In the genomic region with DNA sequence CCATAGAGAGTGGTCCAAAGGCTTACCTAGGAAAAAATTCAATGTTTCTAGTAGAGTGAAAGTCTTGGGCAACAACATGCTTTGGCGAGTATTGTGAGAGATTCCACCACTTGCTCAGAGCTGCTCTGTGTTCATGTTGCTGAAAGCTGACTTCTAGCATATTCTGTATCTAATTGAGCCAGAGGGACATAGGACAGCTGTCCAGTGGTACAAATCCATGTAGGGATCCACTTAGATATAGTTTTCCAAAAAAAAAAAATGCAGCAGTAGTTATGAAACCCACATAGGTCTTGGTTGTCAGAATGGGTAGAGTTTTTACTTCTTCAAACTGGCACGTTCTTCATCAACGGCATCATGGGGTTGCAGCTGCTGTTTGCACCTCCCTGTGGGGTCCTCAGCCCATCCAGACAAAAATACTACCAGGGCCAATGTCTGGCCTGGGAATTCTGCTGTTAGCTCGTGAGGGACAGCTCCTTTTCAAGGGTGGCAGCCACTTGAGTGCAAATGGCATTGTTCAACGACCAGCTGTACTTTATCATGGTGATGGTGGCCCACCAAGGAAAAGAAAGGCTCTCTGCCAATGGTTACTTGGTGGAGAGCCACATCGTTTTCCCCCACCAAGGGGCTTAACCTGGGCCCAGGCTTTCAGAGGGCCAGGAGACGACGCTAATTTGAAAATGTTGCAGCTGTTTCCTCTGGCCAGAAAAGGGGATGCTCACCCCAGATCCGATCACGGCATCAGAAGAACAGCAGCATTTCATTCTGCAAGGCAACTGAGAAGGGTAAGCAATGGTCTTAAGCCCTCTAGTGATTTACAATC, we compare ENCODE assay signal across 20 mouse cellular contexts.
A peak's percentile ranks its signal among the peaks of the same experiment; 100 is the strongest.
DNase-seq lines count a peak whose midpoint lies in the region; ATAC-seq lines count a peak whose summit lies in the region.
"Had no signal": no experiment of that assay in that cellular context is flagged by ENCODE, and none has a peak within 500 bp of the region (broad histone marks: within the 10 kb centered on the region; RNA-seq: fewer than 3 reads in every experiment).

No protein-coding gene starts in this region.

- no peak for ATAC-seq in midbrain, embryonic 16.5 days
- ATAC-seq: hindbrain, postnatal 0 days; intestine, postnatal 0 days; liver, postnatal 0 days had no signal

- WGBS in midbrain, embryonic 16.5 days: 70% methylated on average over 10 of the region's 10 CpGs

- no peaks in the 10 kb centered on the region for H3K4me1 ChIP-seq in midbrain, embryonic 16.5 days (ENCODE audit: control insufficient read depth, insufficient read depth, low read length)

- no peak overlapping the region for H3K9ac ChIP-seq in midbrain, embryonic 16.5 days (ENCODE audit: low read depth, low read length)
- H3K9ac ChIP-seq: liver, postnatal 0 days had no signal

- peak; percentile 91 for DNase-seq in heart, adult 11 months
- DNase-seq in heart, postnatal 25 days (ENCODE audit: low spot score): no peak
- DNase-seq in kidney, postnatal 14 days: peak; percentile 32
- no peak for DNase-seq in kidney, adult 9 months
- peak; percentile 39 for DNase-seq in lung, postnatal 10 days
- no peak for DNase-seq in lung, postnatal 14 days
- DNase-seq: adrenal gland, postnatal 14 days; cerebellum, adult 11-12 months; cerebellum, postnatal 14 days; embryo, embryonic 11 days; gastrocnemius, postnatal 10 days; liver, postnatal 0 days; right cerebral cortex, postnatal 14 days; spleen, adult 18-20 months had no signal

- no peaks in the 10 kb centered on the region for H3K27me3 ChIP-seq in midbrain, embryonic 16.5 days (ENCODE audit: control insufficient read depth, insufficient read depth, low read depth, low read length)
- H3K27me3 ChIP-seq: CH12.LX had no signal

- no peak overlapping the region for H3K27ac ChIP-seq in midbrain, embryonic 16.5 days (ENCODE audit: low read length)
- H3K27ac ChIP-seq: forebrain, embryonic 10.5 days; hindbrain, embryonic 10.5 days; hindbrain, postnatal 0 days had no signal

- H3K9me3 ChIP-seq in midbrain, embryonic 16.5 days (replicated peaks; ENCODE audit: control insufficient read depth, low read length, poor library complexity, severe bottlenecking): no peaks in the 10 kb centered on the region
- H3K9me3 ChIP-seq: forebrain, embryonic 10.5 days; hindbrain, embryonic 10.5 days had no signal

- no peak overlapping the region for H3K4me3 ChIP-seq in midbrain, embryonic 16.5 days (ENCODE audit: low read depth, low read length)
- H3K4me3 ChIP-seq: forebrain, embryonic 10.5 days; hindbrain, embryonic 10.5 days had no signal

- no peaks in the 10 kb centered on the region for H3K36me3 ChIP-seq in midbrain, embryonic 16.5 days (ENCODE audit: control insufficient read depth, insufficient read depth, low read length)
- H3K36me3 ChIP-seq: forebrain, embryonic 10.5 days; hindbrain, embryonic 10.5 days had no signal

- intact Hi-C loops in heart, postnatal 25 days (cut with DNase I): no loop called here

- no peak overlapping the region for H3K4me2 ChIP-seq in midbrain, embryonic 16.5 days (ENCODE audit: low read length)

Comparison
In these comparisons a context has a peak if more than half of its experiments do, and no peak if none do; other contexts are left out.
1. DNase-seq: peak in heart, adult 11 months (single experiment), kidney, postnatal 14 days (single experiment) and lung, postnatal 10 days (single experiment); none in heart, postnatal 25 days (single experiment), kidney, adult 9 months (single experiment) and lung, postnatal 14 days (single experiment).